Mouse (Mus musculus): ENCODE measurements around the gene Zfp945.
"Not testable (repeated sequence)": the region's sequence is repeated elsewhere in the genome, so short reads cannot be mapped to it uniquely, and the experiment has no call there.

Zfp945 gene

DNA sequence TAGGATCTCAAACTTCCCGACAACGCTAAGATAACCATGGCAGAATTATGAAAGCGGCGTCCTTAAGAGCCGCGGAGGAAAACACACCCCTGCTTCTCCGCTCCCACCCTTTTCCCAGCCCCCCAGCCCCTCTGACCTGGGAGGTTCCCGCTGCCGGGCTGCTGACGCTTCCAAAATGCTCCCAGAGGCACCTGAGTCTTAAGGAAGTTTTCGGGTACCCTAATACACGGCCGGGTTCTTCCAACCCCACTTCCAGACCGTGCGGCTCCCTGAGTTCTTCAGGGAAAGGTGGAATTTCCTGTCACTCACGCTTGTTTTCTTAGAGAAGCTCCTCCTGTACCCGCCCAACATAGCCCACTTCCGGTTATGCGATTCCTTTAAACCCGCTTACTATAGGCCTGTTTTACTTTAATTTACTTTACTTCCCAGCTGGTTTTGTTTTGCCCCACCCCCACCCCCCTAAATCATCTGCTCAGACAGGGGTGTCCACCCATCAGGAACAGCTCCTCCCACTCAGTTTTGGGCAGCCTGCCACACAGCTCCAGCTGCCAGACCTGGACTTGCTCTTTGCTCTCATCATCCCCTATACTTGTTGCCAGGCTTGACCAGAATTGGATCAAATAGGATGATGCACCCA, at the start of gene Zfp945:
TSS of gene Zfp945 (minus strand) at position 290 of the 637 bp plus-strand sequence.
- peak; percentile 97 for DNase-seq (ENCODE audit: low spot score)

- no peak for DNase-seq (ENCODE audit: low spot score)
These were observed 21.4 kb upstream of the Zfp945 start for GRCm38 (mm10) chr17:22888302-22888701.

DNA sequence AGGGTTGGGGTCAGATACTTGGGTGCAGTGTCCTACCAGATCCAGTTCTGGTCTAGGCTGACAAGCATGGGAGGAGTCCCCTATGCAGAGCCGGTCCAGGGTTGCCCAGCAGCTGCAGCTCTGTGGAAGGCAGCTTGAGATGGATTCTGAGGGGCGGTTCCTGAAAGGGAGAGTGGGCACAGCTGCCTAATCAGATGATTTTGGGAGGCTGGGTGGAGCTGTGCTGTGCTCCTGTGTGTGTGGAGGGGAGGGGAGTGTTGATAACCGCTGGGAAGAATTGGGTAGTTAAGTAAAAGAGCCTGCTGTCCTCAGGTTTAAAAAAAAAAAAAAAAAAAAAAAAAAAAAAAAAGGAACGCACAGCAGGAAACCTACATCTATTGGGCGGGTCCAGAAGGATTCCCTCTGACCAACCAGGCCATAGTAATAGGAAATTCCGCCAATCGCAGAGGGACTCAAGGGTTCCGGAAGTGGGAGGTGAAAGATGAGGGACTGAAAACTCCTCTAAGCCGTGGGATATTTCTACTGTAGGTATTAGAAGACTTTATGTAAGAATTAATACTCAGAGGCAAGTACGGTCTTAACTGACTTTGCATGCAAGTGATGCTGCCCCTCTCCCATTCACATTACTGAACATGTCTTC, 17.2 kb upstream of the Zfp945 start:
- no peak for DNase-seq (ENCODE audit: low spot score)

DNA sequence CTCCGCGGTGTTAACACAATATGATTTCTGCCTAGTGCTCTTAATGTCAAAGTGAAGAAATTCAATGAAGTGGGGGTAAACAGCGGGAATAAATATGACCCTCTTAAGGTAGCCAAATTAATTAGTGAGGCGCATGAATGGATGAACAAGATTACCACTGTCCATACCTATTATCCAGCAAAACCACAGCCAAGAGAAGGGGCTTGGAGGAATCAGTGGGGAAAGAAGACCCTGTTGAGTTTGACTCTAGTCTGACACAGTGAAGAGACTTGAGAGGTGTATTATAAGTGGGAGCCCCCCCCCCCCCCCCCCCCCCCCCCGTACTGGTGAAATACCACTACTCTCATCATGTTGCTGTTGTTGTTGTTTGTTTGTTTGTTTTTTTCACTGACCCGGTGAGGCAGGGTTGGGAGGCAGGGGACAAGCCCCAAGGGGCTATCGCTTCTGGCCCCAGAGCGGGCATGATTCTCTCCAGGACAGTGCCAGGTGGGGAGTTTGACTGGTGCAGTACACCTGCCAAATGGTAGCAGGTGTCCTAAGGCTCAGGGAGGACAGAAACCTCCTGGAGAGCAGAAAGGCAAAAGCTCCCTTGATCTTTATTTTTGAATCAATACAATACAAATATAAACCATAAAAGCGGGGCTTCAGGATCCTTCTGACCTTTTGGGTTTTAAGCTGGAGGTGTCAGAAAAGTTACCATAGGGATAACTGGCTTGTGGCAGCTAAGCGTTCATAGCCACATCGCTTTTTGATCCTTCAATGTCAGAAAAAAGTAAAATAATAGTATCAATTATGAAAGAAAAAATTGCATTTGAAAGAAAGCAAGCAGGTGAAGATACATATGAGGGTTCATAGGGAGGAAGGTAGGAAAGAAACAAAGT, 10.7 kb upstream of the Zfp945 start:
- DNase-seq (ENCODE audit: low spot score), result no peak

DNA sequence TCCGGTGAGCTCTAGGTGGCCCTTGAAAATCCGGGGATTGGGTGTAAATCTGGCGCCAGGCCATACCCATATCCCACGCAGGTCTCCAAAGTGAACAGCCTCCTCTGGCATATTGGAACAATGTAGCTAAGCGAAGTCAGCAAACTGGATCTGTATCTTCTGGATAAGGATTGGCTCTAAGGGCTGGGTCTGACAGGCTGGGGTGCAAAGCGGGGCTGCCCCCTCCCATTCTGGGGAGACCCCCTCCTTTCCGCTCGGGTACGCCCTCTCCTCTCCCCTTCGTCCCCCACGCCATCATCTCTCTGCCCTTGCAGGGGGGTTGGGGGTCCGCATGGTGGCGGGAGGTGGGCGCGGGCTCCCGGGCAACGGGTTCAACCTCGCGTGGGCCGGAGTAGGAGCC, 9.4 kb upstream of the Zfp945 start:
- peak; percentile 54 for DNase-seq (ENCODE audit: low spot score)

DNA sequence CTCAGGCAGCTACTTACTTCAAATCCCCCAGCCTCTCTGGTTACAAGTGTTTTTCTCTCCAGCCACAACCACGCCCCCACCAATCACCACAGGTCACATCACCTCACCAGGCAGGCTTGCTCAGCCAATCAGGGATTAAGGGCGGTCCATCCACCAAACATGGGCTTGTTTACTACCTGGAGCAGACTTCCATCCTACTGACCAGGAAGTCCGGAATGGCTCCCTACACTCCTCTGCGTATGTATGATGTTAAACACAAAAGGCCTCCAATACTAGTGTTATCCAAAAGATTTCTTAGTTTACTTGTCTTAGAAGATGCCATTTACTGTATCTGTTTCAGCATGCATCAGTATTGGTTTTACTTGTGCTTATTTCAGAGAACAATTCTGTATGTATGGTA, 8.6 kb upstream of the Zfp945 start:
- not testable (repeated sequence) for DNase-seq (ENCODE audit: low spot score)

GRCm38 (mm10) chr17:22866421-22866844, 501 bp downstream of the Zfp945 start:
- DNase-seq (ENCODE audit: low spot score), result no peak

GRCm38 (mm10) chr17:22821166-22821565, 45.8 kb downstream of the Zfp945 start:
- DNase-seq (ENCODE audit: low spot score), result peak; percentile 39

GRCm38 (mm10) chr17:22818199-22818595, 48.7 kb downstream of the Zfp945 start:
- DNase-seq (ENCODE audit: low spot score), result no peak

DNA sequence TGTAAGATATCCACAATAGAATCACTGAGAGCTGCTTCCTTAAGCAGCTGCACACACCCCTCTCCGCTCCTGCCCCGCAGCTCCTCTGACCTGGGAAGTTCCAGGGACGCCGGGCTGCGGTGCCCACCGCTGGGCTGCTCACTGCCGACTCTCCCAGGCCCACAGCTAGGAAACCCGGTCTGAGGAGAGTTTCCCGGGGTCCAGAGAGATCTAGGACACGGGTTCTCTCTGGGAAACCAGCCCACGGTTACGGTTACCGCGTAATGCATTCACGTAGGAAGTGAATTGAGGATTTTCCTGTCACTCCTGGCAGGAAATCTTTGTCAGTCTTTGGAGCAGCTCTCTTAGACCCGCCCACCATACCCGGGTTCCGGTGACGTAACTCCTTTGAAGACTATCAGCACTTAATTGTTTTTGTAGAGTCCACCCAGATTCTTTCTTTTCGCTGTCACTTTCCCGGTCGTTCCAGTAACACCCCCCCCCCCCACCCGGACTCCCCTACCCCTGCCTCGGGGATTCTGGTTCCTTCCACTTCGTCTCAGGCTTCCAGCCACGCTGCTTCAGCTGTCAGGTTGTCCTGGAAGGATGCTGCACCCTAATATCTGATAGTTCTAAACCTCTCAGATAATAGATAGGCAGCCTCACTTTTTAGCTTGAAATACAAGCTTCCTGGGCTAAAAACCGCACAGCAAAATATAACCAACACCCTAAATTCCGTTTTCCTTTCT, 49.3 kb downstream of the Zfp945 start:
- DNase-seq (ENCODE audit: low spot score), result peak; percentile 83

DNA sequence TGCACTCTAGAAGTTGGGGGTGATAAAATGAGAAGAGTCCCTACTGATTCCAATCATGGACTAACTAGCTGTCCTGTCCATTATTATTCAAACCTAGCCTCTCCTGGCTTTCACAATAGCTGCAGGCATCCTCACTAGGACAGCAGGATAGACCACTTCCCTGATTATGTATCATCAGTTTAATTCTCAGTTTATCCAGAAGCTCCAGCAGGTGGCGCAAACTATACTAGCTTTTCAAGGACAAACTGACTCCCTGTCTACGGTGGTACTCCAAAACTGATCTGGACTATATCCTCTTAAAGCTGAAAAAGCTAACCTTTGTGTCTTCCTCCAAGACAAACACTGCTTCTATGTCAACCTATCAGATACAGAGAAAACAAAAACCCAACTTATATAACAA, 67.2 kb downstream of the Zfp945 start:
- DNase-seq (ENCODE audit: low spot score), result peak; percentile 6
